Mouse (Mus musculus): ENCODE measurements around the gene Crb3. TPM values are rescaled to one million over a fixed set of nuclear protein-coding genes. Genes with fewer than 3 reads are reported as not detected.

Gene Crb3
- polyA plus RNA-seq (2014; fragmentation: Illumina TruSeq; extraction: RNeasy Lipid Tissue Mini Kit (QIAGEN cat#74804); ENCODE audit: low replicate concordance), result 27.2 TPM

GRCm38 (mm10) chr17:57058891-57059485 lies at the start of gene Crb3:
Gene Crb3 (plus strand): TSS chr17:57059105.

GRCm38 (mm10) chr17:57011236-57012141 lies 47.4 kb upstream of the Crb3 start, which contains the start of the genes Gtf2f1 and Gm17949:
Gene Gtf2f1 (minus strand): TSS chr17:57011288.
Gene Gm17949 (plus strand): TSS chr17:57011469.

GRCm38 (mm10) chr17:57030931-57031660 lies 27.8 kb upstream of the Crb3 start, which contains the start of gene Khsrp:
Gene Khsrp (minus strand): TSS chr17:57031522.

GRCm38 (mm10) chr17:57041554-57041953 lies 17.4 kb upstream of the Crb3 start, which contains the start of gene Slc25a41:
Gene Slc25a41 (minus strand): TSS chr17:57041654.

GRCm38 (mm10) chr17:57059486-57059977 lies 627 bp downstream of the Crb3 start, which contains the start of gene Slc25a23:
Gene Slc25a23 (minus strand): TSS chr17:57059863.

GRCm38 (mm10) chr17:57078336-57078735 lies 19.4 kb downstream of the Crb3 start, which contains the start of gene Dennd1c:
Gene Dennd1c (minus strand): TSS chr17:57078514.

GRCm38 (mm10) chr17:57087049-57087832 lies 28.3 kb downstream of the Crb3 start, which contains the start of gene Tubb4a:
Gene Tubb4a (minus strand): TSS chr17:57087782.

GRCm38 (mm10) chr17:57105181-57106034 lies 46.5 kb downstream of the Crb3 start, which contains the start of gene Tnfsf9:
Gene Tnfsf9 (plus strand): TSS chr17:57105325.

Other genes with a start within 250 kb of the Crb3 start
- gene Rfx2, start 228.1 kb upstream of the Crb3 start, polyA plus RNA-seq (2014; fragmentation: Illumina TruSeq; extraction: RNeasy Lipid Tissue Mini Kit (QIAGEN cat#74804); ENCODE audit: low replicate concordance), result 0.11 TPM
- not detected for gene Acsbg2, start 184.7 kb upstream of the Crb3 start, polyA plus RNA-seq (2014; fragmentation: Illumina TruSeq; extraction: RNeasy Lipid Tissue Mini Kit (QIAGEN cat#74804); ENCODE audit: low replicate concordance)
- gene 1700061G19Rik, start 183.6 kb upstream of the Crb3 start, polyA plus RNA-seq (2014; fragmentation: Illumina TruSeq; extraction: RNeasy Lipid Tissue Mini Kit (QIAGEN cat#74804); ENCODE audit: low replicate concordance), result not detected
- gene Mllt1, start 123.7 kb upstream of the Crb3 start, polyA plus RNA-seq (2014; fragmentation: Illumina TruSeq; extraction: RNeasy Lipid Tissue Mini Kit (QIAGEN cat#74804); ENCODE audit: low replicate concordance), result 0.52 TPM
- gene Acer1, start 77.0 kb upstream of the Crb3 start, polyA plus RNA-seq (2014; fragmentation: Illumina TruSeq; extraction: RNeasy Lipid Tissue Mini Kit (QIAGEN cat#74804); ENCODE audit: low replicate concordance), result 5.1 TPM
- gene Clpp, start 68.8 kb upstream of the Crb3 start, polyA plus RNA-seq (2014; fragmentation: Illumina TruSeq; extraction: RNeasy Lipid Tissue Mini Kit (QIAGEN cat#74804); ENCODE audit: low replicate concordance), result 0.63 TPM
- not detected for gene Alkbh7, start 61.8 kb upstream of the Crb3 start, polyA plus RNA-seq (2014; fragmentation: Illumina TruSeq; extraction: RNeasy Lipid Tissue Mini Kit (QIAGEN cat#74804); ENCODE audit: low replicate concordance)
- not detected for gene Pspn, start 59.1 kb upstream of the Crb3 start, polyA plus RNA-seq (2014; fragmentation: Illumina TruSeq; extraction: RNeasy Lipid Tissue Mini Kit (QIAGEN cat#74804); ENCODE audit: low replicate concordance)
- 1.6 TPM for gene Gtf2f1, start 47.8 kb upstream of the Crb3 start, polyA plus RNA-seq (2014; fragmentation: Illumina TruSeq; extraction: RNeasy Lipid Tissue Mini Kit (QIAGEN cat#74804); ENCODE audit: low replicate concordance)
- gene Gm17949, start 47.6 kb upstream of the Crb3 start, polyA plus RNA-seq (2014; fragmentation: Illumina TruSeq; extraction: RNeasy Lipid Tissue Mini Kit (QIAGEN cat#74804); ENCODE audit: low replicate concordance), result not detected
- gene Khsrp, start 27.6 kb upstream of the Crb3 start, polyA plus RNA-seq (2014; fragmentation: Illumina TruSeq; extraction: RNeasy Lipid Tissue Mini Kit (QIAGEN cat#74804); ENCODE audit: low replicate concordance), result 4.3 TPM
- not detected for gene Slc25a41, start 17.5 kb upstream of the Crb3 start, polyA plus RNA-seq (2014; fragmentation: Illumina TruSeq; extraction: RNeasy Lipid Tissue Mini Kit (QIAGEN cat#74804); ENCODE audit: low replicate concordance)
- gene Slc25a23, start 758 bp downstream of the Crb3 start, polyA plus RNA-seq (2014; fragmentation: Illumina TruSeq; extraction: RNeasy Lipid Tissue Mini Kit (QIAGEN cat#74804); ENCODE audit: low replicate concordance), result 2.3 TPM
- 3.3 TPM for gene Dennd1c, start 19.4 kb downstream of the Crb3 start, polyA plus RNA-seq (2014; fragmentation: Illumina TruSeq; extraction: RNeasy Lipid Tissue Mini Kit (QIAGEN cat#74804); ENCODE audit: low replicate concordance)
- not detected for gene Tubb4a, start 28.7 kb downstream of the Crb3 start, polyA plus RNA-seq (2014; fragmentation: Illumina TruSeq; extraction: RNeasy Lipid Tissue Mini Kit (QIAGEN cat#74804); ENCODE audit: low replicate concordance)
- not detected for gene Tnfsf9, start 46.2 kb downstream of the Crb3 start, polyA plus RNA-seq (2014; fragmentation: Illumina TruSeq; extraction: RNeasy Lipid Tissue Mini Kit (QIAGEN cat#74804); ENCODE audit: low replicate concordance)
- gene Cd70, start 90.7 kb downstream of the Crb3 start, polyA plus RNA-seq (2014; fragmentation: Illumina TruSeq; extraction: RNeasy Lipid Tissue Mini Kit (QIAGEN cat#74804); ENCODE audit: low replicate concordance), result not detected
- not detected for gene Tnfsf14, start 135.1 kb downstream of the Crb3 start, polyA plus RNA-seq (2014; fragmentation: Illumina TruSeq; extraction: RNeasy Lipid Tissue Mini Kit (QIAGEN cat#74804); ENCODE audit: low replicate concordance)
- 23.0 TPM for gene C3, start 169.0 kb downstream of the Crb3 start, polyA plus RNA-seq (2014; fragmentation: Illumina TruSeq; extraction: RNeasy Lipid Tissue Mini Kit (QIAGEN cat#74804); ENCODE audit: low replicate concordance)
- gene Gpr108, start 189.3 kb downstream of the Crb3 start, polyA plus RNA-seq (2014; fragmentation: Illumina TruSeq; extraction: RNeasy Lipid Tissue Mini Kit (QIAGEN cat#74804); ENCODE audit: low replicate concordance), result 0.41 TPM
- gene Trip10, start 190.3 kb downstream of the Crb3 start, polyA plus RNA-seq (2014; fragmentation: Illumina TruSeq; extraction: RNeasy Lipid Tissue Mini Kit (QIAGEN cat#74804); ENCODE audit: low replicate concordance), result 1.5 TPM
- gene Vav1, start 220.0 kb downstream of the Crb3 start, polyA plus RNA-seq (2014; fragmentation: Illumina TruSeq; extraction: RNeasy Lipid Tissue Mini Kit (QIAGEN cat#74804); ENCODE audit: low replicate concordance), result 1.1 TPM